8 mouse cellular contexts compared by ENCODE assay signal in the genomic region with DNA sequence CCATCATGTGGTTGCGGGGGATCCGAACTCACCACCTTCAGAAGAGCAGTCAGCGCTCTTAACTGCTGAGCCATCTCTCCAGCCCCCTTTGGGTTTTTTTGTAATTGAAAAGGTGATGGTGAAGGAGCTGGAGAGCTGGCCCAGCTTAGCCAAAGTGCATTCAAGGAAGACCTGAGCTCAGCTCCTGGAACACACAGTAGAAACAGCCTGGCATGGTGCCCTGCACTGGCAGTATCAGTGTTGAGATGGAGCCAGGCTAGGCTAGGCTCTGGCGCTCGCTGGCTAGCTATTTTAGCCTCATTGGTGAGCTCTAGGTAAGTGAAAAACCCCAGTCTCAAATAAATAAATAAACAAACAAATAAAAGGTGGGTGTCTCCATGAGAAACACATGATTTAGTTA. TPM values are rescaled to one million over a fixed set of nuclear protein-coding genes. Genes with fewer than 3 reads are reported as not detected.
DNase-seq lines count a peak whose midpoint lies in the region; ATAC-seq lines count a peak whose summit lies in the region.

No protein-coding gene starts in this region.

- intact Hi-C loops in left cerebral cortex, postnatal 14 days (cut with DNase I), result loop anchor here (5.0 kb wide), 1 partner anchor 70 kb away; no protein-coding TSS in a partner anchor
- intact Hi-C loops in heart, postnatal 14 days (cut with DNase I), result loop anchor here (2.0 to 10.0 kb wide), 2 partner anchors 71 to 293 kb away; no protein-coding TSS in a partner anchor

- ATAC-seq in erythroblast, adult 5-6 weeks (replicated peaks; ENCODE audit: low FRiP score, poor library complexity, severe bottlenecking), result no peak
- ATAC-seq in monocyte, adult 5-6 weeks (replicated peaks; ENCODE audit: insufficient number of reproducible peaks, low FRiP score, low TSS enrichment, poor library complexity, severe bottlenecking), result no peak

- DNase-seq in left cerebral cortex, postnatal 14 days (ENCODE audit: low spot score in 2 of 2), result peak; percentile 39 to 42
- no peak for DNase-seq in left cerebral cortex, adult 8-10 months (ENCODE audit: low spot score in 2 of 2)
- DNase-seq in adrenal gland, adult 2 months, result peak; percentile 69
- DNase-seq in cerebellum, adult 18-20 months, result peak; percentile 80 to 84
- peak; percentile 75 to 83 for DNase-seq in heart, postnatal 14 days
- DNase-seq in skeletal muscle tissue, adult 2 months (ENCODE audit: low read depth, low spot score), result peak; percentile 88

RNA-seq across cellular contexts. Expression of a gene that starts 5.6 kb away (rescaled TPM):
- 100 to 1,000 TPM; 151 to 152 TPM for total RNA-seq in left cerebral cortex, postnatal 14 days (2021)
- total RNA-seq in left cerebral cortex, adult 8-10 months (2022), result 100 to 1,000 TPM; 160 to 177 (median 163) TPM
- 100 to 1,000 TPM; 280 TPM for total RNA-seq in adrenal gland, adult 2 months (2021)
- polyA plus RNA-seq in adrenal gland, adult 2 months (2012; rRNA removed), result 21.5 and 22.0 TPM in 2 replicates
- total RNA-seq in heart, postnatal 14 days (2021), result 100 to 1,000 TPM; 776 to 791 TPM
- total RNA-seq in erythroblast, adult 5-6 weeks (2015; ENCODE audit: low replicate concordance), result 47.3 and 53.7 TPM in 2 replicates
- 55.9 and 56.6 TPM in 2 replicates for total RNA-seq in erythroblast, adult 5-6 weeks (2017; ENCODE audit: low replicate concordance)
- 64.3 to 129 TPM (median 108 TPM) in 3 replicates for total RNA-seq in monocyte, adult 5-6 weeks (2017)

RNA-seq across cellular contexts. Expression of a gene that starts 5.6 kb away (rescaled TPM):
- total RNA-seq in left cerebral cortex, postnatal 14 days (2021), result 100 to 1,000 TPM; 353 to 356 TPM
- 100 to 1,000 TPM; 322 to 416 (median 378) TPM for total RNA-seq in left cerebral cortex, adult 8-10 months (2022)
- total RNA-seq in adrenal gland, adult 2 months (2021), result 100 to 1,000 TPM; 456 to 691 TPM
- polyA plus RNA-seq in adrenal gland, adult 2 months (2012; rRNA removed), result 195 and 300 TPM in 2 replicates
- 100 to 1,000 TPM; 353 to 397 TPM for total RNA-seq in heart, postnatal 14 days (2021)
- 258 and 276 TPM in 2 replicates for total RNA-seq in erythroblast, adult 5-6 weeks (2015; ENCODE audit: low replicate concordance)
- 379 and 551 TPM in 2 replicates for total RNA-seq in erythroblast, adult 5-6 weeks (2017; ENCODE audit: low replicate concordance)
- total RNA-seq in monocyte, adult 5-6 weeks (2017), result 1,374 to 1,946 TPM (median 1,494 TPM) in 3 replicates

RNA-seq across cellular contexts. Expression of a gene that starts 32.1 kb away (rescaled TPM):
- total RNA-seq in left cerebral cortex, postnatal 14 days (2021), result under 1 TPM; 0.29 to 0.63 TPM
- under 1 TPM; 0.25 to 0.87 (median 0.72) TPM for total RNA-seq in left cerebral cortex, adult 8-10 months (2022)
- total RNA-seq in adrenal gland, adult 2 months (2021), result under 1 TPM; 0.28 to 0.40 TPM
- polyA plus RNA-seq in adrenal gland, adult 2 months (2012; rRNA removed), result 0.10 and 0.12 TPM in 2 replicates
- under 1 TPM; 0.36 to 0.59 TPM for total RNA-seq in heart, postnatal 14 days (2021)
- not detected in 2 replicates for total RNA-seq in erythroblast, adult 5-6 weeks (2015; ENCODE audit: low replicate concordance)
- total RNA-seq in erythroblast, adult 5-6 weeks (2017; ENCODE audit: low replicate concordance), result not detected in 2 replicates
- not detected in 3 replicates for total RNA-seq in monocyte, adult 5-6 weeks (2017)

Comparison
In these comparisons a context has a peak if more than half of its experiments do, and no peak if none do; other contexts are left out.
1. DNase-seq: peak in left cerebral cortex, postnatal 14 days (2 of 2), adrenal gland, adult 2 months (single experiment), cerebellum, adult 18-20 months (2 of 2), heart, postnatal 14 days (2 of 2) and skeletal muscle tissue, adult 2 months (single experiment); none in left cerebral cortex, adult 8-10 months (0 of 2).